ENCODE assay signal across 8 mouse cellular contexts in genomic region chr4:134094923-134095547, GRCm38 (mm10). TPM values are rescaled to one million over a fixed set of nuclear protein-coding genes. Genes with fewer than 3 reads are reported as not detected.
DNase-seq lines count a peak whose midpoint lies in the region; ATAC-seq lines count a peak whose summit lies in the region.

Gene Cd52 (minus strand): TSS chr4:134095082.

- H3K4me2 ChIP-seq in liver, embryonic 12.5 days, result peak within 1 kb of the TSS; percentile 22; the same call in 1 of the 2 replicates
- H3K4me2 ChIP-seq in midbrain, embryonic 16.5 days (ENCODE audit: low read length), result no peak within 1 kb of the TSS

- peak; percentile 44 for ATAC-seq in CD4-positive, CD25-positive, alpha-beta regulatory T cell, adult 4 months
- ATAC-seq in liver, embryonic 12.5 days, result no peak
- ATAC-seq in midbrain, embryonic 16.5 days, result no peak

- H3K27me3 ChIP-seq in liver, embryonic 12.5 days (replicated peaks), result no peaks in the 10 kb centered on the region
- no peaks in the 10 kb centered on the region for H3K27me3 ChIP-seq in midbrain, embryonic 16.5 days (ENCODE audit: control insufficient read depth, insufficient read depth, low read depth, low read length)

- H3K36me3 ChIP-seq in liver, embryonic 12.5 days, result no peaks in the 10 kb centered on the region
- no peaks in the 10 kb centered on the region for H3K36me3 ChIP-seq in midbrain, embryonic 16.5 days (ENCODE audit: control insufficient read depth, insufficient read depth, low read length)

- no peaks in the 10 kb centered on the region for H3K9me3 ChIP-seq in liver, embryonic 12.5 days (replicated peaks)
- no peaks in the 10 kb centered on the region for H3K9me3 ChIP-seq in midbrain, embryonic 16.5 days (replicated peaks; ENCODE audit: control insufficient read depth, low read length, poor library complexity, severe bottlenecking)

- DNase-seq in adrenal gland, adult 2 months, result peak; percentile 33
- peak; percentile 30 for DNase-seq in skeletal muscle tissue, adult 2 months (ENCODE audit: low read depth, low spot score)
- DNase-seq in ovary, adult 18-20 months (ENCODE audit: low spot score), result no peak
- DNase-seq in frontal cortex, postnatal 10 days (ENCODE audit: low spot score in 2 of 2), result no peak
- DNase-seq in kidney, postnatal 4 days, result no peak

- H3K4me3 ChIP-seq in liver, embryonic 12.5 days, result peak within 1 kb of the TSS; percentile 22
- H3K4me3 ChIP-seq in midbrain, embryonic 16.5 days (ENCODE audit: low read depth, low read length), result no peak within 1 kb of the TSS

- H3K9ac ChIP-seq in liver, embryonic 12.5 days, result no peak within 1 kb of the TSS
- H3K9ac ChIP-seq in midbrain, embryonic 16.5 days (ENCODE audit: low read depth, low read length), result no peak within 1 kb of the TSS

- WGBS in liver, embryonic 12.5 days (ENCODE audit: insufficient replicate concordance), result 20% methylated on average over 3 of the region's 3 CpGs
- 48% methylated on average over 3 of the region's 3 CpGs for WGBS in midbrain, embryonic 16.5 days

- H3K27ac ChIP-seq in liver, embryonic 12.5 days, result no peak within 1 kb of the TSS
- no peak within 1 kb of the TSS for H3K27ac ChIP-seq in midbrain, embryonic 16.5 days (ENCODE audit: low read length)

- H3K4me1 ChIP-seq in liver, embryonic 12.5 days, result peaks cover 5% of the 10 kb centered on the region
- no peaks in the 10 kb centered on the region for H3K4me1 ChIP-seq in midbrain, embryonic 16.5 days (ENCODE audit: control insufficient read depth, insufficient read depth, low read length)

RNA-seq across cellular contexts. Expression of gene Cd52, which starts in this region (rescaled TPM):
- 1,000 to 10,000 TPM; 2,918 to 3,094 TPM for polyA plus RNA-seq in CD4-positive, CD25-positive, alpha-beta regulatory T cell, adult 4 months (2017; shearing (Covaris generic))
- total RNA-seq in adrenal gland, adult 2 months (2021), result 10 to 100 TPM; 17.0 to 23.2 TPM
- polyA plus RNA-seq in adrenal gland, adult 2 months (2012; rRNA removed), result 9.5 and 9.7 TPM in 2 replicates
- polyA plus RNA-seq in liver, embryonic 12.5 days (2016; fragmentation: Nextera tagmentation; extraction: Ambion mirVana), result 18.5 and 21.5 TPM in 2 replicates
- 0.92 and 2.1 TPM in 2 replicates for polyA plus RNA-seq in midbrain, embryonic 16.5 days (2015; fragmentation: Nextera tagmentation; extraction: Ambion mirVana)

Comparison
In these comparisons a context has a peak if more than half of its experiments do, and no peak if none do; other contexts are left out.
1. RNA of gene Cd52 (polyA plus RNA-seq): 2,918 to 3,094 TPM in CD4-positive, CD25-positive, alpha-beta regulatory T cell, adult 4 months; 18.5 to 21.5 TPM in liver, embryonic 12.5 days, 9.5 to 9.7 TPM in adrenal gland, adult 2 months and 0.92 to 2.1 TPM in midbrain, embryonic 16.5 days; every median in the first group is over 100 times any median in the second.
2. DNase-seq: peak in adrenal gland, adult 2 months (single experiment) and skeletal muscle tissue, adult 2 months (single experiment); none in ovary, adult 18-20 months (single experiment), frontal cortex, postnatal 10 days (0 of 2) and kidney, postnatal 4 days (0 of 2).